Mouse (Mus musculus) liver, embryonic 15.5 days (tissue): Measurements from ENCODE around the gene Ebf1. TPM values are rescaled to one million over a fixed set of nuclear protein-coding genes. Genes with fewer than 3 reads are reported as not detected.

Source experiments
- ATAC-seq: fragments of 200-750 bp; cut with Nextera tagmentation; 2 replicates; pipeline ENCODE4 v1.8.0; 2017; ENCODE audit warnings: moderate number of reproducible peaks, mild to moderate bottlenecking, moderate library complexity; ENCODE audit not compliant: insufficient read depth
- H3K27ac ChIP-seq: fragments of 300-500 bp; sonication (generic); replicated peaks from 2 replicates; pipeline ENCODE4 v1.5.1; 2015; ENCODE audit warnings: mild to moderate bottlenecking, inconsistent platforms
- H3K27me3 ChIP-seq: fragments of 300-500 bp; sonication (generic); 2 replicates; pipeline ENCODE4 v1.6.1; 2015; ENCODE audit warnings: mild to moderate bottlenecking, inconsistent platforms
- H3K36me3 ChIP-seq: fragments of 300-500 bp; sonication (generic); replicated peaks from 2 replicates; pipeline ENCODE4 v1.6.1; 2015; ENCODE audit warnings: moderate library complexity, mild to moderate bottlenecking, inconsistent platforms
- H3K4me1 ChIP-seq: fragments of 300-500 bp; sonication (generic); replicated peaks from 2 replicates; pipeline ENCODE4 v1.6.1; 2015; ENCODE audit warnings: inconsistent platforms
- H3K4me2 ChIP-seq: fragments of 300-500 bp; sonication (generic); 2 replicates; pipeline ENCODE4 v1.6.1; 2015; ENCODE audit warnings: moderate library complexity, mild to moderate bottlenecking, inconsistent platforms
- H3K4me3 ChIP-seq: fragments of 300-500 bp; sonication (generic); replicated peaks from 2 replicates; pipeline ENCODE4 v1.5.1; 2015; ENCODE audit warnings: mild to moderate bottlenecking, inconsistent platforms
- H3K9ac ChIP-seq: fragments of 300-500 bp; sonication (generic); 2 replicates; pipeline ENCODE4 v1.6.1; 2015; ENCODE audit warnings: moderate library complexity, mild to moderate bottlenecking, inconsistent platforms
- H3K9me3 ChIP-seq: fragments of 300-500 bp; sonication (generic); replicated peaks from 2 replicates; pipeline ENCODE4 v1.6.1; 2016; ENCODE audit warnings: inconsistent platforms
- WGBS: fragments of 180-500 bp; shearing (Covaris S2); methylation state at CpG from one replicate; pipeline ENCODE4 v1.1.7; 2015; ENCODE audit warnings: mixed read lengths; ENCODE audit not compliant: insufficient replicate concordance; 5-methylcytosine and 5-hydroxymethylcytosine counted together
- polyA plus RNA-seq: library from polyadenylated mRNA; unstranded; fragments of >200 nt; fragmentation: Nextera tagmentation; extraction: Ambion mirVana; gene quantifications from 2 replicates; pipeline ENCODE4 v1.2.1, GENCODE M21; 2015

Ebf1 gene
- polyA plus RNA-seq, 1 experiment from 2014 or later = 1.2 TPM

DNA sequence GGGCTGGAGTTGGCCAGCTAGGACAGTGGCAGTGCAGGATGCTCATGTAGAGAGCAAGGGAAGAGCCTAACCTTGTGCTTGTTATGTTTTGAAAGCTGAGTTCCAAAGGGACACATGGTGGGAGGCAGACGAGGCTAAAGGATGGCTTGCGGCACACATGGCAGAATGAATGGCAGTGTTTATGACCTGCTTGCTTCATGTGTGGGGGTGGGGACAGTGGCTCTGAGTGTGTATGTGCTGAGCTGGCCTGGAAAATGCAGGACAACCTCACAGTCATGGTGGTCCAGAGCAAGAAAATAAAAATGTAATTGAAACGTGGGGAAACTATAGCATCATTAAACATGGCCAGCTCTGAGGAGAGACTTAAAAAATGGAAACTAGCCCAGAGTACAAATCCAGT, 181.2 kb downstream of the Ebf1 start:
- H3K4me1 ChIP-seq = no peaks in the 10 kb centered on the region
- no peak overlapping the region for H3K27ac ChIP-seq
- no peak for ATAC-seq
- no peaks in the 10 kb centered on the region for H3K36me3 ChIP-seq
- H3K4me2 ChIP-seq = no peak overlapping the region
- no peaks in the 10 kb centered on the region for H3K9me3 ChIP-seq
- H3K9ac ChIP-seq = no peak overlapping the region
- H3K27me3 ChIP-seq = no peaks in the 10 kb centered on the region
- 60% methylated on average over 3 of the region's 3 CpGs for WGBS
- H3K4me3 ChIP-seq = no peak overlapping the region

DNA sequence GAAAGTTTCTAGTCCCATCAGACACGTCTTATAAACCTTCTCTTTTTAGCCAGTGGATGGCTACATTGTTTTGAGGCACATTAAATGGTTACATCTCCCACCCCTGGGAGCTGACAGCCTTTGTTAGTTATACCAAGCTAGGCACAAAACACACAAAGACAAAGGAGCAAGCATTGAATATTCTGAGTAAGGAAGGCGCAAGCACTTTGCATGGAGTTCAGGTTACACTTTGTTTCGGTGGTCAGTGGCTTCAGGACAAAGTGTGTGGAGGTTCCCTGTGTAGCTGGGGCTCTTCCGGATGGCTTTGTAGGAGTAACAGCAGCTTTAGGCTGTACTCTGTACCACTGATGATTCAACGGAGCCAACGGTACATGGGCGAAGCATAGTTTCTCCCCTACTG, 186.9 kb downstream of the Ebf1 start:
- Histone ChIP-seq H3K4me3 (no peak overlapping the region), H3K9ac (no peak overlapping the region), H3K36me3 (no peaks in the 10 kb centered on the region), H3K4me1 (no peaks in the 10 kb centered on the region), H3K4me2 (no peak overlapping the region), H3K27ac (no peak overlapping the region), H3K9me3 (no peaks in the 10 kb centered on the region), H3K27me3 (no peaks in the 10 kb centered on the region)
- 60% methylated on average over 7 of the region's 7 CpGs for WGBS
- ATAC-seq = no peak

GRCm38 (mm10) chr11:44806589-44806988, 189.5 kb downstream of the Ebf1 start:
- H3K9ac ChIP-seq = no peak overlapping the region
- no peaks in the 10 kb centered on the region for H3K4me1 ChIP-seq
- no peak overlapping the region for H3K4me2 ChIP-seq
- H3K36me3 ChIP-seq = no peaks in the 10 kb centered on the region
- H3K9me3 ChIP-seq = no peaks in the 10 kb centered on the region
- no peak overlapping the region for H3K4me3 ChIP-seq
- ATAC-seq = no peak
- H3K27ac ChIP-seq = no peak overlapping the region
- H3K27me3 ChIP-seq = no peaks in the 10 kb centered on the region
- 46% methylated on average over 11 of the region's 11 CpGs for WGBS

GRCm38 (mm10) chr11:44808855-44809546, 191.9 kb downstream of the Ebf1 start:
- no peaks in the 10 kb centered on the region for H3K9me3 ChIP-seq
- H3K4me2 ChIP-seq = no peak overlapping the region
- H3K4me1 ChIP-seq = no peaks in the 10 kb centered on the region
- WGBS = 19% methylated on average over 4 of the region's 4 CpGs
- no peaks in the 10 kb centered on the region for H3K27me3 ChIP-seq
- no peak for ATAC-seq
- H3K4me3 ChIP-seq = no peak overlapping the region
- no peak overlapping the region for H3K27ac ChIP-seq
- no peak overlapping the region for H3K9ac ChIP-seq
- no peaks in the 10 kb centered on the region for H3K36me3 ChIP-seq

GRCm38 (mm10) chr11:44811007-44811406, 193.9 kb downstream of the Ebf1 start:
- Histone ChIP-seq H3K4me1 (no peaks in the 10 kb centered on the region), H3K9me3 (no peaks in the 10 kb centered on the region), H3K27me3 (no peaks in the 10 kb centered on the region), H3K27ac (no peak overlapping the region), H3K4me2 (no peak overlapping the region), H3K4me3 (no peak overlapping the region), H3K9ac (no peak overlapping the region), H3K36me3 (no peaks in the 10 kb centered on the region)
- 53% methylated on average over 6 of the region's 6 CpGs for WGBS
- no peak for ATAC-seq

- 61% methylated on average over 5 of the region's 5 CpGs for WGBS
- no peak overlapping the region for H3K4me3 ChIP-seq
- ATAC-seq = no peak
Observed at GRCm38 (mm10) chr11:44812193-44812746, 195.2 kb downstream of the Ebf1 start.

DNA sequence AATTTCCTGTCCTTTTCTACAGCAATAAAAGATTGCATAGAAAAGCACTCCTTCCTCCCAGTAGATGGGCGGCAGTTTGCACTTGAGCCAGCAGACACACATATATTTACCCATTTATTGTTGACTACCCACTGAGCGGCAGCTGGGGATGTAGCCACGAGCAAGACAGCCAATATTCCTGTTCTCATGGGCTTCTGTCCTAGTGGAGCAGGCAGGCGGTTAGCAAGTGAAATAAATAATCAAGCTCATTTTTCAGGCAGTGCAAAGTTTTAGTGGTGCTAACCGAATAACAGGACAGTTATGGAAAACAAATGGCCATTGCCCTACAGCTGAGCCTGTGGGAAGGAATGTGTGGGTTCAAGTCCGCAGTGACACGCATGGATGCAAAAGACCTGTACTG, 196.4 kb downstream of the Ebf1 start:
- Histone ChIP-seq H3K27ac (no peak overlapping the region), H3K4me3 (no peak overlapping the region), H3K4me2 (no peak overlapping the region), H3K9ac (no peak overlapping the region), H3K27me3 (no peaks in the 10 kb centered on the region), H3K9me3 (no peaks in the 10 kb centered on the region), H3K4me1 (no peaks in the 10 kb centered on the region), H3K36me3 (no peaks in the 10 kb centered on the region)
- WGBS = 61% methylated on average over 7 of the region's 7 CpGs
- ATAC-seq = no peak

More at GRCm38 (mm10) chr11:44812193-44812746, 195.2 kb downstream of the Ebf1 start:
- Histone ChIP-seq H3K4me1 (no peaks in the 10 kb centered on the region), H3K36me3 (no peaks in the 10 kb centered on the region), H3K27me3 (no peaks in the 10 kb centered on the region), H3K9ac (no peak overlapping the region), H3K4me2 (no peak overlapping the region), H3K9me3 (no peaks in the 10 kb centered on the region), H3K27ac (no peak overlapping the region)

GRCm38 (mm10) chr11:44814847-44815246, 197.7 kb downstream of the Ebf1 start:
- no peak overlapping the region for H3K27ac ChIP-seq
- 64% methylated on average over 5 of the region's 5 CpGs for WGBS
- H3K36me3 ChIP-seq = no peaks in the 10 kb centered on the region
- no peak overlapping the region for H3K9ac ChIP-seq
- no peaks in the 10 kb centered on the region for H3K27me3 ChIP-seq
- no peak for ATAC-seq
- H3K4me2 ChIP-seq = no peak overlapping the region
- H3K4me1 ChIP-seq = no peaks in the 10 kb centered on the region
- no peaks in the 10 kb centered on the region for H3K9me3 ChIP-seq
- H3K4me3 ChIP-seq = no peak overlapping the region

GRCm38 (mm10) chr11:44815991-44816390, 198.9 kb downstream of the Ebf1 start:
- H3K27ac ChIP-seq = no peak overlapping the region
- WGBS = 56% methylated on average over 4 of the region's 4 CpGs
- H3K4me3 ChIP-seq = no peak overlapping the region
- no peak for ATAC-seq
- H3K4me1 ChIP-seq = no peaks in the 10 kb centered on the region
- no peaks in the 10 kb centered on the region for H3K9me3 ChIP-seq
- no peaks in the 10 kb centered on the region for H3K36me3 ChIP-seq
- no peak overlapping the region for H3K9ac ChIP-seq
- no peaks in the 10 kb centered on the region for H3K27me3 ChIP-seq
- H3K4me2 ChIP-seq = no peak overlapping the region

DNA sequence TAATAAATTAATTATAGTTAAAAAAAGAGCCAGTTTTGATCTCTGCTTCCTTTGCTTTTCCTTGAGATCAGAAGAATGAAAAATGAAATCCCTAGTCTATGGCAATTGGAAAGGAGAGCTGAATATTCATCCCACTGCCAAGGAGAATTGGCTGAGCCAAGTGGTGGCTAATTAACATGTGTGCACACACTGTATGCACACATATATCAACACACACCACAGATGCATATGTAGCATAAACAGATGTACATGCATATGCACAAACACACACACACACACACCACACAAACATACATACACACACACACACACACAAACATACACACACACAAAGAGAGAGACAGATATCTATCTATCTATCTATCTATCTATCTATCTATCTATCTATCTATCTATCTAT, 205.2 kb downstream of the Ebf1 start:
- no peak overlapping the region for H3K27ac ChIP-seq
- no peaks in the 10 kb centered on the region for H3K4me1 ChIP-seq
- no peak overlapping the region for H3K4me3 ChIP-seq
- no peaks in the 10 kb centered on the region for H3K36me3 ChIP-seq
- H3K9ac ChIP-seq = no peak overlapping the region
- H3K27me3 ChIP-seq = no peaks in the 10 kb centered on the region
- no peak overlapping the region for H3K4me2 ChIP-seq
- H3K9me3 ChIP-seq = no peaks in the 10 kb centered on the region
- ATAC-seq = no peak

DNA sequence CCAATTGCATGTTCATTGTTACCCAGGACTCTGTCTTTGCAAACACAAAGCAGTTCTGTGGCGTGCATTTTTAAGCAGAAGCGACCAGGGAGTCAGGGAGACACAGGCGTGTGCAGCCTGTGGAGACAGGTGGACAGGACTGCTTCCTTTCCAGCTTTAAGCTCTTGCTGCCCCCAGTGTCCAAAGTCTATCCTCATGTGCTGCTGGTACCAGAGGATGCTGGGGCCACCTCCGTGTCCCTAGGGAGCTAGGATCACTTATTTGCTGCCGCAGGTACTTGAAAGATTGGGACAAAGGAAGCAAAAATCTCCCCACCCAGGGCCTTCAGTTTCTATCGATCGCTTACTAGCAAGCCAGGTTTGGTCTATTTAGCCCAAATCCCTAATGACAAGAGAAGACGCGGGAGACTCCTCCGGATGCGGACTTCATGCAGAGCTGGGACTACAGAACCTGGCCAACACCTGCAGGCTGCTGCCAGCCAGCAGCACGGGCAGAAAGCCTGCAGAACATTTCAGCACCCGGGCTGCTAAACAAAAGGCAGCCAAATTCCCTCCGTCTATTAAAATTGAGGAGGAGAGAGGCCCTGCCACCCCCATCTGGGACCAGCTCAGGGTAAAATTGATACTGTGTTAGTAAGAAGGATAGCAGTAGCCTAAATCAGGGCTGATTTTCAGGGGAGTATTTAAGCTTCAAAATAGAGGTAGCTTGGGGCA, 215.3 kb downstream of the Ebf1 start:
- no peaks in the 10 kb centered on the region for H3K4me1 ChIP-seq
- H3K4me2 ChIP-seq = no peak overlapping the region
- no peaks in the 10 kb centered on the region for H3K9me3 ChIP-seq
- H3K36me3 ChIP-seq = no peaks in the 10 kb centered on the region
- H3K9ac ChIP-seq = no peak overlapping the region
- peaks cover 20% of the 10 kb centered on the region for H3K27me3 ChIP-seq
- 32% methylated on average over 14 of the region's 14 CpGs for WGBS
- no peak overlapping the region for H3K27ac ChIP-seq
- no peak for ATAC-seq
- H3K4me3 ChIP-seq = no peak overlapping the region
